In the genomic region with DNA sequence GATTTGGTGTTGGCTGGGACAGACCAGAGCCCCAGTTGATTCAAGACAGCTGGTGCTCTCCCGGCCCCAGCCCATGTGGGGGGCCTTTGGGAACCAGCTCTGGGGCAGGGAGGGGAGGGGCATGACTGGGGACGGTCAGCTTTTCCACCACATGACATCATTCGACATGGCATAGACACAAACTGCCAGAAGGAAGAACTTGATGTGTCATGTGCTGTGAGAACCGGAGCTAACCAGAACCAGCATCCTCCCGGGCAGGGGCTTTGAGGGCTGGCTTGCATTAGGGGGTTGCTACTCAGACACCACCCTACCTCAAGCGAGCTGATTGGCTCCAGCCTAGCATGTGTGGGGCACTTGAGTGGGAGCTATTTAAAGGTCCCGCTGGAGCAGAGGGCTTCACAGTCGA, we compare ENCODE assay signal across 14 mouse cellular contexts.
DNase-seq lines count a peak whose midpoint lies in the region; ATAC-seq lines count a peak whose summit lies in the region.
"Had no signal": no experiment of that assay in that cellular context is flagged by ENCODE, and none has a peak within 500 bp of the region (broad histone marks: within the 10 kb centered on the region; RNA-seq: fewer than 3 reads in every experiment).

No protein-coding gene starts in this region.

- no peaks in the 10 kb centered on the region for H3K9me3 ChIP-seq in forebrain, embryonic 11.5 days (ENCODE audit: control insufficient read depth, low read length)
- no peaks in the 10 kb centered on the region for H3K9me3 ChIP-seq in forebrain, embryonic 12.5 days
- H3K9me3 ChIP-seq in lung, embryonic 16.5 days (ENCODE audit: control insufficient read depth, low read length), result no peaks in the 10 kb centered on the region
- H3K9me3 ChIP-seq in heart, embryonic 15.5 days (replicated peaks), result no peaks in the 10 kb centered on the region

- H3K4me3 ChIP-seq in forebrain, embryonic 11.5 days (ENCODE audit: low read depth, low read length), result no peak overlapping the region
- no peak overlapping the region for H3K4me3 ChIP-seq in forebrain, embryonic 12.5 days (replicated peaks)
- H3K4me3 ChIP-seq in lung, embryonic 16.5 days (ENCODE audit: low read length), result no peak overlapping the region
- H3K4me3 ChIP-seq in heart, embryonic 15.5 days, result no peak overlapping the region

- no peak overlapping the region for H3K9ac ChIP-seq in forebrain, embryonic 11.5 days (ENCODE audit: low read length)
- no peak overlapping the region for H3K9ac ChIP-seq in forebrain, embryonic 12.5 days
- no peak overlapping the region for H3K9ac ChIP-seq in lung, embryonic 16.5 days (ENCODE audit: low read length)
- H3K9ac ChIP-seq in heart, embryonic 15.5 days, result no peak overlapping the region

- 75% methylated on average over 8 of the region's 8 CpGs for WGBS in forebrain, embryonic 11.5 days
- WGBS in forebrain, embryonic 12.5 days, result 70% methylated on average over 8 of the region's 8 CpGs
- WGBS in lung, embryonic 16.5 days, result 39% methylated on average over 8 of the region's 8 CpGs
- WGBS in heart, embryonic 15.5 days, result 29% methylated on average over 8 of the region's 8 CpGs

- no peak overlapping the region for H3K27ac ChIP-seq in forebrain, embryonic 11.5 days (ENCODE audit: low read depth, low read length)
- H3K27ac ChIP-seq in forebrain, embryonic 12.5 days, result no peak overlapping the region
- no peak overlapping the region for H3K27ac ChIP-seq in lung, embryonic 16.5 days (ENCODE audit: low read length)
- peak overlapping the region; percentile 84 for H3K27ac ChIP-seq in heart, embryonic 15.5 days

- H3K4me2 ChIP-seq in forebrain, embryonic 11.5 days (ENCODE audit: low read depth, low read length, severe bottlenecking), result no peak overlapping the region
- no peak overlapping the region for H3K4me2 ChIP-seq in forebrain, embryonic 12.5 days
- H3K4me2 ChIP-seq in lung, embryonic 16.5 days (ENCODE audit: low read depth, low read length), result no peak overlapping the region
- peak overlapping the region; percentile 7; the same call in 1 of the 2 replicates for H3K4me2 ChIP-seq in heart, embryonic 15.5 days

- no peak for ATAC-seq in forebrain, embryonic 11.5 days (replicated peaks; ENCODE audit: low FRiP score)
- ATAC-seq in forebrain, embryonic 12.5 days (ENCODE audit: low FRiP score), result no peak
- ATAC-seq in lung, embryonic 16.5 days (ENCODE audit: low read depth), result peak; percentile 67
- peak; percentile 58; the same call in 1 of the 2 replicates for ATAC-seq in heart, embryonic 15.5 days (replicated peaks; ENCODE audit: insufficient number of reproducible peaks, insufficient read depth, low FRiP score, low read depth)
- ATAC-seq: Patski had no signal

- no peaks in the 10 kb centered on the region for H3K36me3 ChIP-seq in forebrain, embryonic 11.5 days (ENCODE audit: control insufficient read depth, insufficient read depth, low read length)
- no peaks in the 10 kb centered on the region for H3K36me3 ChIP-seq in forebrain, embryonic 12.5 days (replicated peaks)
- H3K36me3 ChIP-seq in lung, embryonic 16.5 days (ENCODE audit: control insufficient read depth, insufficient read depth, low read length), result peaks cover 7% of the 10 kb centered on the region; the same call in 1 of the 2 replicates
- peaks cover 9% of the 10 kb centered on the region; the same call in 1 of the 2 replicates for H3K36me3 ChIP-seq in heart, embryonic 15.5 days

- H3K27me3 ChIP-seq in forebrain, embryonic 11.5 days (ENCODE audit: control insufficient read depth, insufficient read depth, low read length), result no peaks in the 10 kb centered on the region
- no peaks in the 10 kb centered on the region for H3K27me3 ChIP-seq in forebrain, embryonic 12.5 days
- H3K27me3 ChIP-seq in lung, embryonic 16.5 days (ENCODE audit: control insufficient read depth, insufficient read depth, low read depth, low read length), result no peaks in the 10 kb centered on the region
- no peaks in the 10 kb centered on the region for H3K27me3 ChIP-seq in heart, embryonic 15.5 days
- H3K27me3 ChIP-seq: Patski had no signal

- DNase-seq in forebrain, embryonic 11.5 days (ENCODE audit: low spot score), result peak; percentile 59
- no peak for DNase-seq in lung, postnatal 25 days (ENCODE audit: low spot score)
- DNase-seq in skeletal muscle tissue, adult 2 months (ENCODE audit: low read depth, low spot score), result peak; percentile 68
- DNase-seq in left cerebral cortex, adult 9 months (ENCODE audit: low spot score in 2 of 2), result no peak
- no peak for DNase-seq in frontal cortex, postnatal 36 days (ENCODE audit: low spot score in 2 of 2)
- DNase-seq: adrenal gland, postnatal 25 days; cerebellum, postnatal 36 days; kidney, adult 18-20 months; liver; midbrain, embryonic 14.5 days had no signal

- no peaks in the 10 kb centered on the region for H3K4me1 ChIP-seq in forebrain, embryonic 11.5 days (replicated peaks; ENCODE audit: control insufficient read depth, insufficient read depth, low read length)
- no peaks in the 10 kb centered on the region for H3K4me1 ChIP-seq in forebrain, embryonic 12.5 days
- H3K4me1 ChIP-seq in lung, embryonic 16.5 days (replicated peaks; ENCODE audit: control insufficient read depth, insufficient read depth, low read length), result peaks cover 12% of the 10 kb centered on the region
- peaks cover 36% of the 10 kb centered on the region for H3K4me1 ChIP-seq in heart, embryonic 15.5 days (replicated peaks)

Comparison
In these comparisons a context has a peak if more than half of its experiments do, and no peak if none do; other contexts are left out.
1. ATAC-seq: peak in lung, embryonic 16.5 days (single experiment) and heart, embryonic 15.5 days (single experiment); none in forebrain, embryonic 11.5 days (single experiment) and forebrain, embryonic 12.5 days (single experiment).
2. DNase-seq: peak in forebrain, embryonic 11.5 days (single experiment) and skeletal muscle tissue, adult 2 months (single experiment); none in lung, postnatal 25 days (single experiment), left cerebral cortex, adult 9 months (0 of 2) and frontal cortex, postnatal 36 days (0 of 2).